Mouse (Mus musculus) heart, embryonic 16.5 days (tissue): ENCODE measurements around the gene Akirin2. TPM values are rescaled to one million over a fixed set of nuclear protein-coding genes. Genes with fewer than 3 reads are reported as not detected.
A peak's percentile ranks its signal among the peaks of the same experiment; 100 is the strongest.
"Not testable (repeated sequence)": the region's sequence is repeated elsewhere in the genome, so short reads cannot be mapped to it uniquely, and the experiment has no call there.

Source experiments
- ATAC-seq: fragments of 200-750 bp; cut with Nextera tagmentation; replicated peaks from 2 replicates; pipeline ENCODE4 v1.8.0; 2017; ENCODE audit warnings: moderate number of reproducible peaks; ENCODE audit not compliant: insufficient read depth, low FRiP score; ENCODE audit errors: extremely low read depth
- H3K27ac ChIP-seq: fragments of 300-500 bp; sonication (generic); 2 replicates; pipeline ENCODE4 v1.5.1; 2014; ENCODE audit warnings: mild to moderate bottlenecking, low read length, control low read depth, moderate library complexity
- H3K27me3 ChIP-seq: fragments of 300-500 bp; sonication (generic); 2 replicates; pipeline ENCODE4 v1.6.1; 2014; ENCODE audit warnings: low read length, mixed read lengths; ENCODE audit not compliant: control insufficient read depth, insufficient read depth
- H3K36me3 ChIP-seq: fragments of 300-500 bp; sonication (generic); 2 replicates; pipeline ENCODE4 v1.6.1; 2014; ENCODE audit not compliant: control insufficient read depth, insufficient read depth
- H3K4me1 ChIP-seq: fragments of 300-500 bp; sonication (generic); 2 replicates; pipeline ENCODE4 v1.6.1; 2014; ENCODE audit warnings: low read length, mixed read lengths; ENCODE audit not compliant: control insufficient read depth, insufficient read depth
- H3K4me2 ChIP-seq: fragments of 300-500 bp; sonication (generic); 2 replicates; pipeline ENCODE4 v1.6.1; 2014; ENCODE audit warnings: low read depth, mild to moderate bottlenecking, control low read depth, low read length
- H3K4me3 ChIP-seq: fragments of 300-500 bp; sonication (generic); 2 replicates; pipeline ENCODE4 v1.5.1; 2014; ENCODE audit warnings: mild to moderate bottlenecking, control low read depth, low read length
- H3K9ac ChIP-seq: fragments of 300-500 bp; sonication (generic); 2 replicates; pipeline ENCODE4 v1.6.1; 2014; ENCODE audit warnings: low read length, control low read depth
- H3K9me3 ChIP-seq: fragments of 300-500 bp; sonication (generic); replicated peaks from 2 replicates; pipeline ENCODE4 v1.6.1; 2016; ENCODE audit warnings: low read length; ENCODE audit not compliant: control insufficient read depth
- WGBS: fragments of 180-500 bp; shearing (Covaris S2); extraction: QIAGEN DNeasy Blood & Tissue Kit; methylation state at CpG from one replicate; pipeline ENCODE4 v1.1.7; 2014; 5-methylcytosine and 5-hydroxymethylcytosine counted together
- polyA plus RNA-seq: library from polyadenylated mRNA; unstranded; fragments of >200 nt; fragmentation: Nextera tagmentation; extraction: Ambion mirVana; gene quantifications from 2 replicates; pipeline ENCODE4 v1.2.1, GENCODE M21; 2015

Akirin2 gene
- polyA plus RNA-seq, 1 experiment from 2014 or later: 28.1 TPM

DNA sequence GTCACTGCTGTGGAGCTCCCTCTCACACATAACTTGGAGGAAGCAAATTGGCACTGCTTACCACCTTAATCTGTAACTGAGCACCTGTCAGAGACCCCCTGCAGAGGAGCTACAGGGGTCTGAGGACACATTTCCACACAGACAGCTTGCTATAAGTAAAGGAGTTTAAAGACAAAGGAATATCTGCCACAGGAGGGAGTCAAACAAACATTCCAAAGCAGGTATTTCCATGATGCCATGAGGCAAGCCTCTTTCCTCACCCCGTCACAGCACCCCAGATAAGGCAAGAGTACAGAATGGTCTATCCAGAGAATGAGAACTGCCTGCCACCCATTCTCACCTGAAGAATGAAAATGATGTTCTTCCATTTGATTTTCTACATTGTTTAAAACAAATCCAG lies 28.5 kb downstream of the Akirin2 start:
- ATAC-seq: 0 out of 2 replicates have a peak, but pooled peaks have one; percentile 37
- no peaks in the 10 kb centered on the region for H3K9me3 ChIP-seq
- H3K4me3 ChIP-seq: no peak overlapping the region
- no peak overlapping the region for H3K27ac ChIP-seq
- H3K9ac ChIP-seq: no peak overlapping the region
- H3K36me3 ChIP-seq: peaks cover 72% of the 10 kb centered on the region
- 15% methylated on average over 1 of the region's 1 CpGs for WGBS
- H3K4me2 ChIP-seq: no peak overlapping the region
- H3K4me1 ChIP-seq: peaks cover 9% of the 10 kb centered on the region
- H3K27me3 ChIP-seq: no peaks in the 10 kb centered on the region

DNA sequence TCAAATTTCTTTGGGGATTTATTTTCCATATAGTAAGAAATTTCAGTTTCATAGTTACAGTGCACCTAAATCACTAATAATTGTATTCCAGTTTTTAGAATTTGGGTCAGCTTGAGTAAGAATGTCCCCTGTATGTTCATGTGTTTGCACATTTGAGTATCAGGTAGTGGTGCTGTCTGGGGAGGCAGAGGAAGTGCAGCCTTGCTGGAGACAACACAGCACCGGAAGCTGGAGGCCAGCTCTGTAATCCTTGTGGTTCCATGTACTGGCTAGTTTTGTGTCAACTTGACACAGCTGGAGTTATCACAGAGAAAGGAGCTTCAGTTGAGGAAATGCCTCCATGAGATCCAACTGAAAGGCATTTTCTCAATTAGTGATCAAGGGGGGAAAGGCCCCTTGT lies 30.8 kb downstream of the Akirin2 start:
- H3K9ac ChIP-seq, H3K4me3 ChIP-seq, H3K9me3 ChIP-seq, H3K27ac ChIP-seq, ATAC-seq, H3K27me3 ChIP-seq, H3K4me2 ChIP-seq: not testable (repeated sequence)
- H3K4me1 ChIP-seq: peaks cover 17% of the 10 kb centered on the region
- H3K36me3 ChIP-seq: peaks cover 55% of the 10 kb centered on the region
- WGBS: 61% methylated on average over 1 of the region's 1 CpGs

DNA sequence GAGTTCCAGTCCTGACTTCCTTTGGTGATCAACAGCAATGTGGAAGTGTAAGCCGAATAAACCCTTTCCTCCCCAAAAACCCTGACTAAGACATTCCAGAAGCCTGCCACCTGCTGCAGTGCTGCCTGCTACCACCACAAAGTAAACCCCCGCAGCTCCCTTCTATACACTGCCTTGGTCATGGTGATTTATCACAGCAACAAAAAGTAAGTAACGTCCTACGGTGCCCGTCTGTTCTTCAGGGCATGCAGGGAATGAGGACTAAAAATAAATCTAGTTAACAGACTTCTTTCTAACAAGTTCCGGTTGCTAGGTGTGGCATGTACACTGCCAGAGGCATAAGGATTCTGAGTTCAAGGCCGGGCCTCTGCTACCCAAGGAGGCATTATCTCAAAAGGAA lies 31.3 kb downstream of the Akirin2 start:
- Histone ChIP-seq H3K27me3 (no peaks in the 10 kb centered on the region), H3K9me3 (no peaks in the 10 kb centered on the region), H3K36me3 (peaks cover 50% of the 10 kb centered on the region), H3K4me1 (peaks cover 17% of the 10 kb centered on the region), H3K4me2 (no peak overlapping the region), H3K4me3 (no peak overlapping the region), H3K9ac (no peak overlapping the region), H3K27ac (peak overlapping the region; percentile 48)
- ATAC-seq: no peak
- 61% methylated on average over 7 of the region's 7 CpGs for WGBS

DNA sequence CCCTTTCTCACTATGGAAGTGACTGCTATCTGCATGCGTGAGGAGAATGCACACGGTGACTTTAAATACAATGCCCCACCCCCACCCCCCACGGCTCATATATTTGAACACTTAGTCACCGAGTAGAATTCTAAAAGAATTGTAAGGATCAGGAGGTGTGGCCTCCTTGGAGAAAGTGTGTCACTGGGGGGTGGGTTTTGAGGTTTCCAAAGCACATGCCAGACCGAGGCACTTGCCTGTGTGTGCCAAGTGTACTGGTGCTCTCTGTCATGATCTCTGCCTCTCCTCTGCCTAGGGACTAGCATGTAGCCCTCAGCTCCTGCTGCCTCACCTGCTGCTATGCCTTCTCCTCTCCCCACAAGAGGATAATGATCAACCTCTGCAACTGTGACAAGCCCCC lies 31.7 kb downstream of the Akirin2 start:
- no peaks in the 10 kb centered on the region for H3K9me3 ChIP-seq
- no peak overlapping the region for H3K4me3 ChIP-seq
- 59% methylated on average over 5 of the region's 5 CpGs for WGBS
- peaks cover 45% of the 10 kb centered on the region for H3K36me3 ChIP-seq
- H3K27ac ChIP-seq: peak overlapping the region; percentile 21; the same call in 1 of the 2 replicates
- no peaks in the 10 kb centered on the region for H3K27me3 ChIP-seq
- H3K9ac ChIP-seq: no peak overlapping the region
- H3K4me1 ChIP-seq: peaks cover 17% of the 10 kb centered on the region
- no peak for ATAC-seq
- H3K4me2 ChIP-seq: no peak overlapping the region

DNA sequence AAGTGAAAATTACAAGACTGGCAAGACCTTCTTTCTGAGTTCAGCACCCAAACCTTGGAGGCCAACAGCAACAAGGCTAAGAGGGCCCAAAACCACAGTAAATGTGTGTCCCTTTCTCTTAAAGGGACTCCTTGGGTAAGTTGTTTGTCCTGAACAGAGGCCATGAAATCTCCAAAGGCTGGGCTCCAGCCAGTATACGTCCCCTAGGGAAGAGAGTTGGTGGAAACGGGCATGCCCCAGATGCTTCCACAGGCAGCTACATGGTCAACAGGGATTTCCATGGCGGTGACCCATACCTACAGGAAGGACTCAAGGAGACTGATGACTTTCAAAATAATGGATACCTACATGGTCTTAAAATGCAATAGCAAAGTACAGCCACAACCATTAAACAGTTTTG lies 32.7 kb downstream of the Akirin2 start:
- Histone ChIP-seq H3K36me3 (peaks cover 40% of the 10 kb centered on the region), H3K4me1 (peaks cover 17% of the 10 kb centered on the region), H3K4me2 (no peak overlapping the region), H3K4me3 (no peak overlapping the region), H3K9me3 (no peaks in the 10 kb centered on the region), H3K9ac (no peak overlapping the region), H3K27ac (no peak overlapping the region), H3K27me3 (no peaks in the 10 kb centered on the region)
- 85% methylated on average over 3 of the region's 3 CpGs for WGBS
- ATAC-seq: no peak

DNA sequence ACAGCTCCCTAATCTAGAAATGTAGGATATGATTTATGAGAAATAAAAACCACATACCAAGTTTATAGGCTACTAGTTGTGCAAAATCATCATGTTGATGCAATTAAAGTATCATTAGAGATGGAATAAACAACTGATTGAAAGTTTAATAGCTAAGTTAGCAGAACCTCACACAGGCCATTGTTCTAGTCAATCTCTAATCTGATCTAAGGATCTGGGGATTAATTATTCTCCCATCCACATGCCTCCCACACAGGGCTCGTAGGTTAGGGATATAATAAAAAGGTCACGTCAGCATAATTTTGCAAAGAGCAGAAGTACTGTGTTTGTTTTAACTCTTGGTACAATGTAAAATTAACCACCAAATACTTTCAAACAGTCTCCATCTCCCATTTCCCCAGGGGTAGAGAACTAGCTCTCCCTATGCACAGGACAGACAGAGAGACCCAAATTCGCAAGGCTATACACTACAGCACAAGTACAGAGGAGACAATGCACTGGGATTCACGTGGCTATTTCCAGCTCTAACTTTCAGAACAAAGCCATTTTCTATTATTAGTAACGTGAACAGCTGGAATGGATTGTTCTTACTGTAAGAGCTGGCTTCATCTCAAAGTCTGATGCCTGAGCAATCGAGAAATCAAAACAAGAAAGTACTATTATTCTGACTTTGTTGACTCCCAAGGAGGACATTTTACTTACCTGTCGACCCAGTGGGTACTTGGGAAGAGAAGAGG lies 34.3 kb downstream of the Akirin2 start:
- ATAC-seq: peak; percentile 75; the same call in 1 of the 2 replicates
- peak overlapping the region; percentile 60 for H3K27ac ChIP-seq
- 45% methylated on average over 7 of the region's 7 CpGs for WGBS
- H3K9ac ChIP-seq: no peak overlapping the region
- H3K4me3 ChIP-seq: no peak overlapping the region
- peaks cover 33% of the 10 kb centered on the region for H3K36me3 ChIP-seq
- H3K4me1 ChIP-seq: peaks cover 17% of the 10 kb centered on the region
- H3K27me3 ChIP-seq: no peaks in the 10 kb centered on the region
- H3K9me3 ChIP-seq: no peaks in the 10 kb centered on the region
- H3K4me2 ChIP-seq: 0 out of 2 replicates have a peak overlapping the region, but pooled peaks have one; percentile 4

DNA sequence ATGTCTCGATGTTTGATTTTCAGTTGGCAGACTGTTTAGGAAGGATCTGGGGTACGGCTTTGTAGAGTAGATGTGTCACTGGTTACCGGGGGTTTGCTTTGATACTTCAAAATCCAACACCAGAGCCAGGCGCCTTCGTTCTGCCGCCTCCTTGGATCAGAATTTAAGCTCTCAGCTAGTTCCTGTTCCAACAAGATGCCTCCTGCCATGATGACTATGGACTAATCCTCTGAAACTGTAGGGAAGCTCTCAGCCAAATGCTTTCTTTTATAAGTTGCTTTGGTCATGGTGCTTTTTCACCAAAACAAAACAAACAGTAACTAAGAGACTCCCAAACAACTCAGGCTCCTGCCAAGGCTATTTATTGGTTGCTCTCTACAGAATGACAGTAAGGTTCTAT lies 52.4 kb downstream of the Akirin2 start:
- H3K4me1 ChIP-seq: no peaks in the 10 kb centered on the region
- H3K4me3 ChIP-seq: no peak overlapping the region
- peaks cover 31% of the 10 kb centered on the region for H3K36me3 ChIP-seq
- WGBS: 97% methylated on average over 6 of the region's 6 CpGs
- no peak overlapping the region for H3K4me2 ChIP-seq
- H3K27ac ChIP-seq: no peak overlapping the region
- no peak overlapping the region for H3K9ac ChIP-seq
- H3K9me3 ChIP-seq: no peaks in the 10 kb centered on the region
- ATAC-seq: no peak
- H3K27me3 ChIP-seq: no peaks in the 10 kb centered on the region

DNA sequence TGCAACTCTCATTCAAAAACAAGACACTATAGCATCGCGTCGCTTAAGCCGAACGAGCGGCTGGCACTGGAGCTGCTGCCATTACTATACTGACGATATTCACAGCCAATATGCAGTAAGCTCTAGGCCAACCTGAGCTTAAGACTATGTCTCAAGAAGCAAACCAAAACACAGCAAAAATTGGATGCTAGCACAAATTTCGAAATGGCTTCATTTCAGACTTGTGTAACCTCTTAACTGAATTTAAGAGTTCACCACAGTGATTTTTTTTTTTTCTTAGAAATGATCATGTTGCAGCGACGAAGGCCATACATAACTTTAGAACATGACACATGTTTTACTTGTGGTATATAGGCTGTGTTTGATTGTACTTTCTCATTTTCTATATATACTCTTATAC lies 55.9 kb downstream of the Akirin2 start:
- H3K27me3 ChIP-seq: no peaks in the 10 kb centered on the region
- no peaks in the 10 kb centered on the region for H3K9me3 ChIP-seq
- no peaks in the 10 kb centered on the region for H3K4me1 ChIP-seq
- peaks cover 22% of the 10 kb centered on the region for H3K36me3 ChIP-seq
- 95% methylated on average over 10 of the region's 10 CpGs for WGBS
- ATAC-seq: no peak
- no peak overlapping the region for H3K4me3 ChIP-seq
- H3K27ac ChIP-seq: no peak overlapping the region
- H3K9ac ChIP-seq: no peak overlapping the region
- H3K4me2 ChIP-seq: no peak overlapping the region

DNA sequence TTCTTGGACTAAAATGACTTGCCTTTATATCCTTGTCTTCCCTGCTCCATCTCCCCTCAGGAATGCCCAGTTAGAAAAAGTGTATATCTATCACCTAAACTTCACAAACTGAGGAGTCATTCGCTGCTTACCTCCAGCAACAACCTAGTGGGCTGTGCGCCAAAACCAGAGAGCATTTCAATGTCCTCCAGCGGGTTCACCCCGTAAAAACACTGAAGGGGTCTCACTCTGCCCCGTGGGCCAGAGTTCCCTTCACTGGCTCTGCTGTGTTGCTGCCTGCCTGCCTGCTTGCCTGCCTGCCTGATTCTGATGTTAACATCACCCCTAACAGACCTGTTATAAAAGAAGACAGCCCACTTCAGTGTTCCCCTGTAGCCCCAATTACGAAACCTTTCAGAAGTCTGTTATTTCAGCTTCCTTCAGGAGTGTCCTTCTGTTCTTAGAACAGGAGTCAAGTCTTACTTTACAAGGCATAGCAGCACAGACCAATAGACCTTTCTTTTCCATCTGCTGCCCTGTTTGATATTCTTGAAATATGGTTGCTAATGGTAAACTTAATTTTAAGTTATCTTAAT lies 62.9 kb downstream of the Akirin2 start:
- 59% methylated on average over 6 of the region's 6 CpGs for WGBS
- Histone ChIP-seq H3K4me3 (peak overlapping the region; percentile 94), H3K36me3 (peaks cover 3% of the 10 kb centered on the region), H3K27me3 (no peaks in the 10 kb centered on the region), H3K9me3 (no peaks in the 10 kb centered on the region), H3K4me1 (peaks cover 21% of the 10 kb centered on the region), H3K27ac (no peak overlapping the region), H3K4me2 (peak overlapping the region; percentile 84), H3K9ac (peak overlapping the region; percentile 96)
- no peak for ATAC-seq
